Mouse (Mus musculus) adrenal gland, postnatal 0 days (tissue): Measurements from ENCODE around the gene Cbx2. TPM values are rescaled to one million over a fixed set of nuclear protein-coding genes. Genes with fewer than 3 reads are reported as not detected.

Experiments
- polyA plus RNA-seq: library from polyadenylated mRNA; unstranded; fragments of >200 nt; fragmentation: Nextera tagmentation; extraction: Ambion mirVana; gene quantifications from 2 replicates; pipeline ENCODE4 v1.2.1, GENCODE M21; 2015

The Cbx2 gene
- polyA plus RNA-seq, result 6.5 and 6.6 TPM in 2 replicates

GRCm38 (mm10) chr11:119022895-119023615 is at the start of gene Cbx2:
TSS of gene Cbx2 (plus strand) at chr11:119022962.

GRCm38 (mm10) chr11:118987999-118988398 is 34.8 kb upstream of the Cbx2 start, which contains the start of gene Enpp7:
TSS of gene Enpp7 (plus strand) at chr11:118988188.

GRCm38 (mm10) chr11:119040600-119041324 is 18.0 kb downstream of the Cbx2 start, which contains the start of gene Cbx8:
TSS of gene Cbx8 (minus strand) at chr11:119040969.

Other genes with a start within 250 kb of the Cbx2 start
- gene Rbfox3, start 111.4 kb upstream of the Cbx2 start, polyA plus RNA-seq, result 1.6 and 2.6 TPM in 2 replicates
- not detected in 2 replicates for gene Enpp7, start 34.8 kb upstream of the Cbx2 start, polyA plus RNA-seq
- gene Cbx8, start 18.0 kb downstream of the Cbx2 start, polyA plus RNA-seq, result 10.1 and 12.7 TPM in 2 replicates
- 17.7 and 34.4 TPM in 2 replicates for gene Cbx4, start 63.3 kb downstream of the Cbx2 start, polyA plus RNA-seq
- gene Tbc1d16, start 205.5 kb downstream of the Cbx2 start, polyA plus RNA-seq, result 5.0 and 8.2 TPM in 2 replicates
- 4.2 and 7.8 TPM in 2 replicates for gene Ccdc40, start 205.6 kb downstream of the Cbx2 start, polyA plus RNA-seq
- gene Gaa, start 244.9 kb downstream of the Cbx2 start, polyA plus RNA-seq, result 62.2 and 83.3 TPM in 2 replicates